Mouse (Mus musculus): ENCODE measurements around the gene Nt5dc2. TPM values are rescaled to one million over a fixed set of nuclear protein-coding genes. Genes with fewer than 3 reads are reported as not detected.

Nt5dc2 gene
- polyA plus RNA-seq, 1 experiment from 2014 or later, result 507 TPM

DNA sequence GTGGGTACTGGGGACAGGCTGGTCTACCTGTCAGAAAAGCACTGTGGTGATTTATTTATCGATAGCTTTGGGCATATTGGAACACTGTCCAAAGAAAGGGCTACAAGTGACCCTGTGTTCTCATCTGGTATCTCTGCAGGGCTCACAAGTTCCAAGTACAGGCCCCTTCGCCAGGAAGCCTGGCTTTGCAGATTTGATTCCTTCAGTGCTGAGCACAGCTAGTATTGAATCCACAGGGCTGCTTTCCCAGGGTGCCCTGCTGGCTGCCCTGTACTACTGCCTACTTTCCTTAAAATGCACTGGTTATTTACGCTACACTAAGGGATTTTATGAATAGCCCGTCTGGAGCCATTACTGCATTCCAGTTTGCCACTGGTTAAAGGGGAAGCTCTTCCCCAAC, 50.7 kb downstream of the Nt5dc2 start:
- Histone ChIP-seq H3K4me3 (no peak overlapping the region), H3K9me3 (no peaks in the 10 kb centered on the region), H3K27ac (peak overlapping the region; percentile 39; the same call in 1 of the 2 replicates), H3K4me1 (peaks cover 27% of the 10 kb centered on the region), H3K36me3 (peaks cover 98% of the 10 kb centered on the region), H3K27me3 (ENCODE audit: insufficient read depth, poor library complexity, severe bottlenecking) (no peaks in the 10 kb centered on the region)
- 80% methylated on average over 4 of the region's 4 CpGs for WGBS
- DNase-seq (ENCODE audit: low spot score), result no peak

DNA sequence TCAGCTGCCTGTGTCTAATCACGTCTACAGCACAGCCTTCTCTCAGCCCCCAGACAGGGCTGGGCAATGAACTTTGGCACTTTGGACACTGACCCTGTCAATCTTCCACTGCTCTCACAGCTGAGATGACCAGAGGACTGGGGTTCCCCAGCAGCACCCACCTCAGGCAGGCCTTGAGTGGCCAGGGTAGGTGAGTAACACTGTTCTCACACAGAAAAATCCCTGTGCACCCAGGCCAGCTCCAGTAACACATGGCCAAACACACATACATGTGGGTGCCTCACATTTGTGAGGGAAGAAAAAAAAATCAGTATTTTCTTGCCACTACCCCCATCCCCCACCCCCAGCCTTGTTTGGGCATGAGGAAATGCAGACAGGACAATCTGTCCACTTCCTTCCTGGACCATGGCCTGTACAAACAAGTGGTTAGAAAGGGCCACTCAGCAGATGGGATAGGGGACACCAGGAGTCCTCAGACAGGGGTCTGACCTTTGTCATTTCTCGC, 52.0 kb downstream of the Nt5dc2 start:
- H3K4me3 ChIP-seq, result no peak overlapping the region
- peaks cover 25% of the 10 kb centered on the region for H3K4me1 ChIP-seq
- H3K9me3 ChIP-seq, result no peaks in the 10 kb centered on the region
- DNase-seq (ENCODE audit: low spot score), result no peak
- no peak overlapping the region for H3K27ac ChIP-seq
- H3K27me3 ChIP-seq (ENCODE audit: insufficient read depth, poor library complexity, severe bottlenecking), result no peaks in the 10 kb centered on the region
- WGBS, result 60% methylated on average over 2 of the region's 2 CpGs
- H3K36me3 ChIP-seq, result peaks cover 98% of the 10 kb centered on the region

DNA sequence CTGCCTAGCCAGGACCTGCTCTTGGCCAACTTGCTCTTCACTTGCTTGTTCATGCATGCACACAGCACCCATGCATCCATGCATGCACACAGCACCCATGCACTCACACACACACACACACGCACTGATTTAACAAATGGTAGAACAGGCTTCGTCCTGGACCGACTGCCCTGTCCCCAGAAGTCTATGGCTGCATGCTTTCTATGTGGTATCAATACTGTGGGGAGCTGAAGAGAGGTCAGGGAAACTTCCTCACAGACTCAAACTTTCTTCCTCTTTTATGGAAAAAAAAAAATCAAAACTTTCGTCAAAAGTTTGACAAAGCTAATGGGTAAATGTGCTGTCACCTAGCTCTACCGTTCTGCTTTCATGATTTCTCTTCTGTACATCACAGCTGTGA, 52.7 kb downstream of the Nt5dc2 start:
- no peak overlapping the region for H3K4me3 ChIP-seq
- no peaks in the 10 kb centered on the region for H3K27me3 ChIP-seq (ENCODE audit: insufficient read depth, poor library complexity, severe bottlenecking)
- WGBS, result 81% methylated on average over 5 of the region's 5 CpGs
- no peaks in the 10 kb centered on the region for H3K9me3 ChIP-seq
- peaks cover 26% of the 10 kb centered on the region for H3K4me1 ChIP-seq
- no peak overlapping the region for H3K27ac ChIP-seq
- peaks cover 100% of the 10 kb centered on the region for H3K36me3 ChIP-seq
- DNase-seq (ENCODE audit: low spot score), result no peak

DNA sequence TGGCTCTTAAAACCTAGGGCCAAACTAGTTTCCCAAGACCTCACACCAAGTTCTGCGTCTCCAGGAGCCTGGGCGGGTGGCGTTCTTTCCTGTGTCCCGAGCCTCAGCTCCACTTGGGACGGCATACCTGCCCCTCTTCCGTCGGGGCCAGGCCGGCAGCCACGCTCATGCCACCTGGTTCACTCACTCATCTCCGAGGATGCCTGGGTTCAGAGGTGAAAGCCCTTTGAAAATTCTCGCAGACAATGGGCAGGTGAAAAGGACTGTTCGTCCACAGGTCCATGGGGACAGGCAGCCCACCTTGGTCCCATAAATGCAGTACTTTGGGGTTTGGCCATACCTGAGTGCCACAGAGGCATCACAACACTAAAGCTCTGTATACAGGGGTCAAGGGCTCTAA, 53.3 kb downstream of the Nt5dc2 start:
- Histone ChIP-seq H3K9me3 (no peaks in the 10 kb centered on the region), H3K36me3 (peaks cover 100% of the 10 kb centered on the region), H3K27ac (no peak overlapping the region), H3K27me3 (ENCODE audit: insufficient read depth, poor library complexity, severe bottlenecking) (no peaks in the 10 kb centered on the region), H3K4me1 (peaks cover 33% of the 10 kb centered on the region), H3K4me3 (no peak overlapping the region)
- 90% methylated on average over 12 of the region's 12 CpGs for WGBS
- DNase-seq (ENCODE audit: low spot score), result no peak

DNA sequence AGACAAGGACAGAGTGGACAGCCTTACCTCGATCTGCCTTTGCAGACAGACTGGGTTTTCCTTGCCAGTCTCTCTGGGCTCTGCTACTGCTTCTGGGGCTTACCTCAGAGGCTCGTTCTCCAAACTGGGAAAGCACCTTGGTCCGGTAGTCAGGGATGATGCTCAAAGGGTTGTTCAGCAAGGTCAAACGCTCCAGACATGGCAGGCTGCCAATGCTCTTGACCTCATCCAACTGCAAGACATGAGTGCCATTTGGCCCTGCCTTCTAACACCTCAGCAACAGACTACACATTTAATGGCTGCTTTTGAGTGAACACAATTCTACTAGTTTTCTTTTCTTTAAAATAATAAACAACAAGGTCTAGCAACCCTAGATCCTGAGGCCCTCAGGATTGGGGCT, 55.8 kb downstream of the Nt5dc2 start:
- Histone ChIP-seq H3K27me3 (ENCODE audit: insufficient read depth, poor library complexity, severe bottlenecking) (no peaks in the 10 kb centered on the region), H3K9me3 (no peaks in the 10 kb centered on the region), H3K4me1 (peaks cover 29% of the 10 kb centered on the region), H3K36me3 (peaks cover 100% of the 10 kb centered on the region), H3K4me3 (no peak overlapping the region), H3K27ac (0 out of 2 replicates have a peak overlapping the region, but pooled peaks have one; percentile 2)
- WGBS, result 72% methylated on average over 4 of the region's 4 CpGs
- DNase-seq (ENCODE audit: low spot score), result no peak

Other genes with a start within 250 kb of the Nt5dc2 start
- 0.40 TPM in 1 of 2 replicates, not detected in the other for gene Itih4, start 244.6 kb upstream of the Nt5dc2 start, polyA plus RNA-seq (2016; fragmentation: Nextera tagmentation; extraction: Ambion mirVana)
- 0.64 and 5.0 TPM in 2 replicates for gene Itih3, start 207.3 kb upstream of the Nt5dc2 start, polyA plus RNA-seq (2016; fragmentation: Nextera tagmentation; extraction: Ambion mirVana)
- gene Itih1, start 187.8 kb upstream of the Nt5dc2 start, polyA plus RNA-seq (2016; fragmentation: Nextera tagmentation; extraction: Ambion mirVana), result 0.16 and 2.1 TPM in 2 replicates
- 7.3 and 13.4 TPM in 2 replicates for gene Nek4, start 179.7 kb upstream of the Nt5dc2 start, polyA plus RNA-seq (2016; fragmentation: Nextera tagmentation; extraction: Ambion mirVana)
- 41.2 and 46.7 TPM in 2 replicates for gene Glt8d1, start 129.7 kb upstream of the Nt5dc2 start, polyA plus RNA-seq (2016; fragmentation: Nextera tagmentation; extraction: Ambion mirVana)
- 290 and 338 TPM in 2 replicates for gene Spcs1, start 129.4 kb upstream of the Nt5dc2 start, polyA plus RNA-seq (2016; fragmentation: Nextera tagmentation; extraction: Ambion mirVana)
- gene Pbrm1, start 111.9 kb upstream of the Nt5dc2 start, polyA plus RNA-seq (2016; fragmentation: Nextera tagmentation; extraction: Ambion mirVana), result 121 and 132 TPM in 2 replicates
- gene Gnl3, start 111.9 kb upstream of the Nt5dc2 start, polyA plus RNA-seq (2016; fragmentation: Nextera tagmentation; extraction: Ambion mirVana), result 85.5 and 133 TPM in 2 replicates
- 66.2 and 73.3 TPM in 2 replicates for gene Smim4, start 2.1 kb upstream of the Nt5dc2 start, polyA plus RNA-seq (2016; fragmentation: Nextera tagmentation; extraction: Ambion mirVana)
- 28.9 and 30.2 TPM in 2 replicates for gene Stab1, start 37.6 kb downstream of the Nt5dc2 start, polyA plus RNA-seq (2016; fragmentation: Nextera tagmentation; extraction: Ambion mirVana)
- gene Tnnc1, start 77.3 kb downstream of the Nt5dc2 start, polyA plus RNA-seq (2016; fragmentation: Nextera tagmentation; extraction: Ambion mirVana), result 1,899 and 2,942 TPM in 2 replicates
- 457 and 500 TPM in 2 replicates for gene Nisch, start 85.9 kb downstream of the Nt5dc2 start, polyA plus RNA-seq (2016; fragmentation: Nextera tagmentation; extraction: Ambion mirVana)
- 0.47 and 0.54 TPM in 2 replicates for gene Sema3g, start 86.8 kb downstream of the Nt5dc2 start, polyA plus RNA-seq (2016; fragmentation: Nextera tagmentation; extraction: Ambion mirVana)
- 8.4 and 11.8 TPM in 2 replicates for gene Phf7, start 120.3 kb downstream of the Nt5dc2 start, polyA plus RNA-seq (2016; fragmentation: Nextera tagmentation; extraction: Ambion mirVana)
- 76.2 and 80.7 TPM in 2 replicates for gene Bap1, start 120.4 kb downstream of the Nt5dc2 start, polyA plus RNA-seq (2016; fragmentation: Nextera tagmentation; extraction: Ambion mirVana)
- gene Dnah1, start 192.8 kb downstream of the Nt5dc2 start, polyA plus RNA-seq (2016; fragmentation: Nextera tagmentation; extraction: Ambion mirVana), result 1.6 and 2.8 TPM in 2 replicates
- gene Capn7, start 205.6 kb downstream of the Nt5dc2 start, polyA plus RNA-seq (2016; fragmentation: Nextera tagmentation; extraction: Ambion mirVana), result 37.1 and 40.8 TPM in 2 replicates

Measured in heart, embryonic 10.5 days (tissue).